Mouse (Mus musculus) intestine, embryonic 15.5 days (tissue): ENCODE measurements around the gene Rpl29. TPM values are rescaled to one million over a fixed set of nuclear protein-coding genes. Genes with fewer than 3 reads are reported as not detected.

Experiments
- ATAC-seq: fragments of 200-750 bp; cut with Nextera tagmentation; 2 replicates; pipeline ENCODE4 v1.8.0; 2017; ENCODE audit warnings: moderate TSS enrichment, moderate library complexity
- H3K27ac ChIP-seq: fragments of 300-500 bp; sonication (generic); 2 replicates; pipeline ENCODE4 v1.5.1; 2015; ENCODE audit warnings: mild to moderate bottlenecking, inconsistent platforms
- H3K27me3 ChIP-seq: fragments of 300-500 bp; sonication (generic); replicated peaks from 2 replicates; pipeline ENCODE4 v1.6.1; 2015; ENCODE audit warnings: inconsistent platforms
- H3K36me3 ChIP-seq: fragments of 300-500 bp; sonication (generic); 2 replicates; pipeline ENCODE4 v1.6.1; 2015; ENCODE audit warnings: inconsistent platforms
- H3K4me1 ChIP-seq: fragments of 300-500 bp; sonication (generic); replicated peaks from 2 replicates; pipeline ENCODE4 v1.6.1; 2015; ENCODE audit warnings: inconsistent platforms
- H3K4me2 ChIP-seq: fragments of 300-500 bp; sonication (generic); replicated peaks from 2 replicates; pipeline ENCODE4 v1.6.1; 2015; ENCODE audit warnings: mild to moderate bottlenecking, inconsistent platforms
- H3K4me3 ChIP-seq: fragments of 300-500 bp; sonication (generic); replicated peaks from 2 replicates; pipeline ENCODE4 v1.5.1; 2015; ENCODE audit warnings: inconsistent platforms
- H3K9ac ChIP-seq: fragments of 300-500 bp; sonication (generic); 2 replicates; pipeline ENCODE4 v1.6.1; 2015; ENCODE audit warnings: inconsistent platforms
- H3K9me3 ChIP-seq: fragments of 300-500 bp; sonication (generic); 2 replicates; pipeline ENCODE4 v1.6.1; 2016; ENCODE audit warnings: inconsistent platforms
- WGBS: fragments of 180-500 bp; shearing (Covaris S2); methylation state at CpG from one replicate; pipeline ENCODE4 v1.1.7; 2015; 5-methylcytosine and 5-hydroxymethylcytosine counted together
- polyA plus RNA-seq: library from polyadenylated mRNA; unstranded; fragments of >200 nt; fragmentation: Nextera tagmentation; extraction: Ambion mirVana; gene quantifications from 2 replicates; pipeline ENCODE4 v1.2.1, GENCODE M21; 2015

Rpl29 gene
- polyA plus RNA-seq, 1 experiment from 2014 or later = 1,002 TPM

GRCm38 (mm10) chr9:106459946-106460345, 30.7 kb downstream of the Rpl29 start:
- H3K27ac ChIP-seq = no peak overlapping the region

DNA sequence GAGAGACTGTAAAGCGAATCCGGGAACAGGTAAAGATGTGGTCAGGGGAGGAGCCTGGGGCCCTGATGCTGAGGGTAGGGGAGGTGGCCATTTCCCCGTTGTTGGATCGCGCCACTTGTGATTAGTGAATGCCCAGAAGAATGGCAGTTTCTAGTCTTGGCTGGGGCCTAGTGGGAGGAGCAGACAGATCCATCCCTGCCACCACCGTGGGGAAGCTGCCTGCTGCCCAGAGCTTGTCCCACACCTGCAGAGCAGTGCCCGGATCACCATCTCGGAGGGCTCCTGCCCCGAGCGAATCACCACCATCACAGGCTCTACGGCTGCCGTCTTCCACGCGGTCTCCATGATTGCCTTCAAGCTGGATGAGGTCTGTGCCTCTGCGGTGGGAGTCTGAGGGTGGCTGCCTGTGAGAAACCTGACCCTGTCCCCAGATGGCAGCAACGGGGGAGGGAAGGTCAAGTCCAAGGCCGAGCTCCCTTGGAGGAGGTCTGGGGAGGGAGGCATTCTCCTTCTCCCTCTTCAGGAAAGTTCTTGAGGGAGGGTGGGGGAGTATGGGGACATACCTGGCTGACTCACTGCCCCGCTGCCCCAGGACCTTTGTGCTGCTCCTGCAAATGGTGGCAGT, 31.3 kb downstream of the Rpl29 start:
- no peak overlapping the region for H3K27ac ChIP-seq
- H3K9me3 ChIP-seq = no peaks in the 10 kb centered on the region
- H3K4me3 ChIP-seq = no peak overlapping the region
- no peak for ATAC-seq
- peaks cover 14% of the 10 kb centered on the region; the same call in 1 of the 2 replicates for H3K36me3 ChIP-seq
- peaks cover 25% of the 10 kb centered on the region for H3K4me1 ChIP-seq
- H3K4me2 ChIP-seq = no peak overlapping the region
- no peak overlapping the region for H3K9ac ChIP-seq
- H3K27me3 ChIP-seq = peaks cover 13% of the 10 kb centered on the region
- WGBS = 81% methylated on average over 18 of the region's 18 CpGs

More at GRCm38 (mm10) chr9:106459946-106460345, 30.7 kb downstream of the Rpl29 start:
- Histone ChIP-seq H3K4me3 (no peak overlapping the region), H3K36me3 (peaks cover 14% of the 10 kb centered on the region; the same call in 1 of the 2 replicates), H3K4me2 (no peak overlapping the region), H3K9me3 (no peaks in the 10 kb centered on the region), H3K27me3 (peaks cover 7% of the 10 kb centered on the region; the same call in 1 of the 2 replicates), H3K9ac (no peak overlapping the region), H3K4me1 (peaks cover 27% of the 10 kb centered on the region)
- ATAC-seq = no peak
- 77% methylated on average over 15 of the region's 15 CpGs for WGBS

DNA sequence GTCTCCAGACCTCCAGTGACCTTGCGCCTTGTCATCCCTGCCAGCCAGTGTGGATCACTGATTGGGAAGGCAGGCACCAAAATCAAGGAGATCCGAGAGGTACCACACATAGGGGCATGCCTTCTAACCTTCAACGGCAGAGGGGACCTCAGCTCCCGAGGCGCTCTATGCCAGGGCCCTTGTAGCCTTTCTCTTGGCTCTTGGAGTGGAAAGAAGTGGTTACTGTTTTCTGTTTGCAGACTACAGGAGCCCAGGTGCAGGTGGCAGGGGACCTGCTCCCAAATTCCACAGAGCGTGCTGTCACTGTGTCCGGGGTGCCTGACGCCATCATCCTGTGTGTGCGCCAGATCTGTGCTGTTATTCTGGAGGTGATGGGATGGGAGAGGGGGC, 31.8 kb downstream of the Rpl29 start:
- no peak for ATAC-seq
- no peak overlapping the region for H3K27ac ChIP-seq
- peaks cover 23% of the 10 kb centered on the region for H3K4me1 ChIP-seq
- no peaks in the 10 kb centered on the region for H3K9me3 ChIP-seq
- no peak overlapping the region for H3K9ac ChIP-seq
- H3K4me3 ChIP-seq = no peak overlapping the region
- peaks cover 17% of the 10 kb centered on the region for H3K27me3 ChIP-seq
- H3K36me3 ChIP-seq = peaks cover 14% of the 10 kb centered on the region; the same call in 1 of the 2 replicates
- WGBS = 86% methylated on average over 9 of the region's 9 CpGs
- H3K4me2 ChIP-seq = no peak overlapping the region

DNA sequence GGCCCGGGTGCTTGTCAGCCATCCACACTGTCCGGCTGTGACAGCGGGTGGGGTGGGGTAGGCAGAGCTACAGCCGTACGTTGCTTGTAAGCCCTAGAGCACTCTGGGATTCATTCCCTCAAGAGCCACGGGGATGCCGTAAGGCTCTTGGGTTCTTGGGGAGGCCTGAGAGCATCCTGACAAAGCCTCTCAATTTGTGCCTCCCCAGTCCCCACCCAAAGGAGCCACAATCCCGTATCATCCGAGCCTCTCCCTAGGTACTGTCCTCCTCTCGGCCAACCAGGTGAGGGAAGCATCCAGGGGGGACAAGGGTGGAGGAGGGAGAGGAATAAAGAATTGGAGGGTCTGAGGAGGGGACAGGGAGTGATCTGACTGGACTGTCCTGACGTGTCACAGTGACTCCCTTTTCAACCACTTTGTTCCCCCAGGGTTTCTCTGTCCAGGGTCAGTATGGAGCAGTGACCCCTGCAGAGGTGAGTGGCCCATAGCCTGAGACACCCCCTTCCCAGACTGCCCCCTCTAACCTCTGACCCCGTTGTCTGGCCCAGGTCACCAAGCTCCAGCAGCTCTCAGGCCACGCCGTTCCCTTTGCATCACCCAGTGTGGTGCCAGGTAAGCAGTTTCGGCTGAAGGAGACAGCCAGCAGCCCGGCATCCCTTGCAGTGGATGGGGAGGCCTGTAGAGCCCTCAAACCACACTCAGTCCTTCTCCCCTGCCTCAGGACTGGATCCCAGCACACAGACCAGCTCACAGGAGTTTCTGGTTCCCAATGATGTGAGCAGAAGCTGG, 32.6 kb downstream of the Rpl29 start:
- Histone ChIP-seq H3K4me2 (no peak overlapping the region), H3K4me3 (no peak overlapping the region), H3K9ac (no peak overlapping the region), H3K9me3 (no peaks in the 10 kb centered on the region), H3K36me3 (peaks cover 14% of the 10 kb centered on the region; the same call in 1 of the 2 replicates), H3K4me1 (peaks cover 15% of the 10 kb centered on the region), H3K27ac (no peak overlapping the region), H3K27me3 (peaks cover 17% of the 10 kb centered on the region)
- whole genome bisulfite sequencing = 86% methylated on average over 16 of the region's 16 CpGs
- no peak for ATAC-seq

DNA sequence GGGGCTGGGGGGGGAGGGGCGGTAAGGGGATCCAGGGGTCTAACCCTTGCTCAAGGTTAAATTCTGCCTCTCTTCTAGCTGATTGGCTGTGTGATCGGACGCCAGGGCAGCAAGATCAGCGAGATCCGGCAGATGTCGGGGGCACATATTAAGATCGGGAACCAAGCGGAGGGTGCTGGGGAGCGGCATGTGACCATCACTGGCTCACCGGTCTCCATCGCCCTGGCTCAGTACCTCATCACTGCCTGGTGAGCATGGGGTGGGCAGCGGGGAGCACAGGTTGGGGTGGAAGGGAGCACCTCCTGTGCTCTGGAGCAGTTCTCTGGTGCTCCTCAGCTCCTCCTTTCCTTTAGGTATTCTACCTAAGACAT, 33.2 kb downstream of the Rpl29 start:
- no peak overlapping the region for H3K27ac ChIP-seq
- no peak overlapping the region for H3K4me3 ChIP-seq
- no peaks in the 10 kb centered on the region for H3K9me3 ChIP-seq
- no peak overlapping the region for H3K4me2 ChIP-seq
- 95% methylated on average over 12 of the region's 12 CpGs for WGBS
- peaks cover 11% of the 10 kb centered on the region for H3K4me1 ChIP-seq
- peaks cover 17% of the 10 kb centered on the region for H3K27me3 ChIP-seq
- no peak for ATAC-seq
- H3K36me3 ChIP-seq = peaks cover 14% of the 10 kb centered on the region; the same call in 1 of the 2 replicates
- no peak overlapping the region for H3K9ac ChIP-seq

GRCm38 (mm10) chr9:106463122-106464063, 34.1 kb downstream of the Rpl29 start:
- H3K4me1 ChIP-seq = peaks cover 11% of the 10 kb centered on the region
- no peak for ATAC-seq
- peaks cover 14% of the 10 kb centered on the region; the same call in 1 of the 2 replicates for H3K36me3 ChIP-seq
- H3K4me2 ChIP-seq = no peak overlapping the region
- WGBS = 85% methylated on average over 21 of the region's 21 CpGs
- peaks cover 17% of the 10 kb centered on the region for H3K27me3 ChIP-seq
- no peak overlapping the region for H3K4me3 ChIP-seq
- H3K27ac ChIP-seq = no peak overlapping the region
- H3K9me3 ChIP-seq = no peaks in the 10 kb centered on the region
- no peak overlapping the region for H3K9ac ChIP-seq

DNA sequence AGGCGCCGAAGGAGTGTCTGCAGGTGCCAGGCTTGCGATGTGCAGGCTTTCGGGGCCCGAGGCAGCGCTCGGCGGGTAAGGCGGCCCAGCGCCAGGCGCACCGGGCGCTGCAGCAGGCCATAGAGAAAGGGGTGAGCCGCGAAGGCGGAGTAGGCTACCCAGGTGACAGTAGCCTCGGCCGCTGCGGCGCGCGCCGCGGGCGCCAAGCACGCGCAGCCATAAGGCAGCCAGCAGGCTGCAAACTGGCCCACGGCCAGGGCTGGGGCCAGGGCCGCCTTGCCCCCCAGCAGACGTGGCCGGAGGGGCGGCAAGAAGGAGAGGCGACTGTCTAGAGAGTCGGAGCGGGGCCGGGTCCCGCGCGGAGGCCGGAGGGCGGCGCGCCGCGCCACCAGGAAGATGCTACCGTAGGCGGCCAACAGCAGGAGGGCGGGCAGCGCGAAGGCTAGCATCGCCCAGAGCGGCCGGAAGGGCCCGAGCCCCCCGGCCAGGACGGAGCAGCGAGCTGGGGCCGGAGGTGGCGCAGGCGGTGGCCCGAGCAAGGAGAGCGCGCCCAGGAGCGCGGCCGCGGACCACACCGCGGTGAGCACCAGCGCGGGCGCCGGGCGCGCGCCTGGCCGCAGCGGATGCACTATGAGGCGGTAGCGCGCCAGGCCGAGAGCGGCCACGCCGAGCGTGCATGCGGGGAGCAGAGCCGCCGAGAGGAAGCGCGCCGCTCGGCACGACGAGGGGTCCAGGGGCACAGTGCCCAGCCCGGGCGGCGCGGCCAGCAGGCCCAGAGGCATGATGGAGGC, 35.7 kb downstream of the Rpl29 start:
- Histone ChIP-seq H3K9ac (peak overlapping the region; percentile 62), H3K27me3 (peaks cover 17% of the 10 kb centered on the region), H3K4me3 (peak overlapping the region; percentile 64), H3K4me1 (peaks cover 11% of the 10 kb centered on the region), H3K9me3 (no peaks in the 10 kb centered on the region), H3K27ac (no peak overlapping the region; the same call in 1 of the 2 replicates), H3K36me3 (peaks cover 14% of the 10 kb centered on the region; the same call in 1 of the 2 replicates), H3K4me2 (peak overlapping the region; percentile 99)
- WGBS = 1% methylated on average over 98 of the region's 99 CpGs
- ATAC-seq = peak; percentile 79

DNA sequence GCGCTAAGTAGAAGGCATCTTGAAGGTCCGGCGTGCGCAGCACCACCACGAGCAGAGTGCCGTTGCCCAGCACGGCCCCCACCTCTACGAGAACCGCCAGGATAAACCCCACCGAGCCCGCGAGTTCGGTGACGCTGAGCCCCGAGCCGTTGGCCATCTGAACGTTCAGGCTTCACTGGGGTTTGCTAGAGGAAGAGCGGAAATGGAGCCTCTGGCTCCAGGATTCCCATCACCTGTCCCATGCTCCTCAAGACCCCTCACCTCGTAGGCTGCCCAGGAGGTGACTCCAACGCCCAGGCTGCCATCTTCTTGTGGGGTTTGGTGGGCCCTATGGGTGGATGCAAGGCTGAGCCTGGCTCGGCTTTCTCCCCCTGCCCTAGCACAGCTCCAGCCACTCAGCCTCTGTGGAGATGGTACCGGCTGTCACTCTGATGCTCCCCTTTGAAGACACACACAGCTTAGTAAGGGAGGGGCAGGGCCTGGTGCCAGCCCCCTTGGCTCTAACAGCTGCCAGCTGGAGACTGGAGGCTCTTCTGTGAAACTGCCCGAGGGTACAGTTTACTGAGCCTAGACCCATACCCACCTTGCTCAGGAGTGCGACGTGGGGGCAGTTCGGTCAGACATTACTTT, 36.4 kb downstream of the Rpl29 start, which contains the start of gene Gpr62:
TSS of gene Gpr62 (minus strand) at position 368 of the 630 bp plus-strand sequence.
- Histone ChIP-seq H3K4me3 (peak within 1 kb of the TSS; percentile 64), H3K36me3 (peaks cover 14% of the 10 kb centered on the region; the same call in 1 of the 2 replicates), H3K4me2 (peak within 1 kb of the TSS; percentile 99), H3K9me3 (no peaks in the 10 kb centered on the region), H3K9ac (peak within 1 kb of the TSS; percentile 62), H3K4me1 (peaks cover 11% of the 10 kb centered on the region), H3K27me3 (peaks cover 17% of the 10 kb centered on the region), H3K27ac (no peak within 1 kb of the TSS; the same call in 1 of the 2 replicates)
- ATAC-seq = no peak
- WGBS = 38% methylated on average over 26 of the region's 26 CpGs

DNA sequence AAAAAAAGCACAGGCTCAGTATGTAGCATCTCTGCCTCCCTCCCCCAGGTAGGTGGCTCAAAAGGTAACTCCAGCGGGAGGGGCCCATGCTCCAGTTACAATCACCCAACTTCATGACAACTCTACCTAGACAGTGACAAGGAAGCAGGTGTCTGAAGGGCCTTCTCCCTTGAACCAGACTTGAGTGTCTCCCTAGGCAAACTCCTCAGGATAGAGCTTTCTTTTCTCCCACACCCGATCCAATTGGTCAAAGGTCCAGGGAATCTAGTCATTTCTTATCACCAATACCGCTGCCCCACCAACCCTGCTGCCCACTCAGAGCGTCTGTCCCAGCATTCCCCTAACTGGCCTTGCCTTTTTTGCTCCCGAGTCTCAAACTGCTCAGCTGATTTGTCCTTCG, 37.5 kb downstream of the Rpl29 start:
- peaks cover 13% of the 10 kb centered on the region for H3K4me1 ChIP-seq
- H3K27me3 ChIP-seq = peaks cover 17% of the 10 kb centered on the region
- H3K9ac ChIP-seq = no peak overlapping the region
- H3K36me3 ChIP-seq = peaks cover 9% of the 10 kb centered on the region; the same call in 1 of the 2 replicates
- H3K27ac ChIP-seq = no peak overlapping the region
- WGBS = 89% methylated on average over 6 of the region's 6 CpGs
- H3K4me3 ChIP-seq = no peak overlapping the region
- no peak for ATAC-seq
- no peaks in the 10 kb centered on the region for H3K9me3 ChIP-seq
- no peak overlapping the region for H3K4me2 ChIP-seq

DNA sequence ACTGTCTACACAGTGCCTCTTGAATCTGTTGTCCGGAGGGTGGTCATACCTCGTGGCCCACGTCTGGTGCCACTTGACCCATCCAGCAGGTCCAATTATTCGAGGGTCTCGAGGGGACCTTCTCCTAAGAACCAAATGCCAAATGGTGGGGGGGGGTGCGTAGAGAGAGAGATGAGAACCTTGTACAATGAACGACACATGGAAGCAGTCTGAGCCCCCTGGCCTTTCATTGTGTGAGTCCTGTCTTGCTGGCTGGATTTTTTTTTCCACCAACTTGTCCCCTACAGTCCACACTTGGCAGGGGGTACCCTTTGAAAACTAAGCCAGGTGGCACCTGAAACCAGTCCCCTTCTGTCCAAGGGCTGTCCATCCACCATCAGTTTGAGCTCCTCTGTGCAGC, 38.5 kb downstream of the Rpl29 start:
- Histone ChIP-seq H3K9ac (no peak overlapping the region), H3K4me3 (no peak overlapping the region), H3K27me3 (peaks cover 17% of the 10 kb centered on the region), H3K9me3 (no peaks in the 10 kb centered on the region), H3K36me3 (peaks cover 5% of the 10 kb centered on the region; the same call in 1 of the 2 replicates), H3K4me1 (peaks cover 22% of the 10 kb centered on the region), H3K4me2 (no peak overlapping the region), H3K27ac (no peak overlapping the region)
- ATAC-seq = no peak
- WGBS = 90% methylated on average over 7 of the region's 7 CpGs

DNA sequence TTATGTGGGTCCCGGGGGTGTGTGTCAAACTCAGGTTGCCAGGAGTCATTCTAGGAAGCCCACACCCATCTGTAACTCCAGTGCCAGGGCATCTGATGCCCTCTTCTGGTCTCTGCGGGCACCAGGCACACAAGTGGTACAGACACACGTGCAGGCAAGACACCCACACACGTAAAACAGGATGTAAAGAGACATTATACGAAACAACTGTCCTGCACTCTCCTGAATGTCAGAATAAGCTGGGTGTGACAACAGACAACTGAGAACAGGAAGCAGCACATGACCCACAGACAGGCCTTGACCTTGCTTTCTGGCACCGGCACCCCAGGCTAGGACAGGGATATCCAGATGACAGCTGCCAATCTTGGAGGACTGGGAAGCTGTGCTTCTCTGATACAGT, 40.1 kb downstream of the Rpl29 start:
- no peak for ATAC-seq
- Histone ChIP-seq H3K27me3 (peaks cover 16% of the 10 kb centered on the region), H3K4me1 (peaks cover 29% of the 10 kb centered on the region), H3K27ac (no peak overlapping the region), H3K36me3 (no peaks in the 10 kb centered on the region), H3K9me3 (no peaks in the 10 kb centered on the region), H3K4me3 (no peak overlapping the region), H3K4me2 (no peak overlapping the region), H3K9ac (no peak overlapping the region)
- WGBS = 69% methylated on average over 6 of the region's 6 CpGs
